Mouse (Mus musculus) layer of hippocampus, adult 8-10 months (tissue): ENCODE data around the gene Rps3a1. TPM values are rescaled to one million over a fixed set of nuclear protein-coding genes. Genes with fewer than 3 reads are reported as not detected.
"Not testable (repeated sequence)": the region's sequence is repeated elsewhere in the genome, so short reads cannot be mapped to it uniquely, and the experiment has no call there.

Experiments
- DNase-seq, 2 experiments: peaks; one replicate each; pipeline ENCODE4 v3.0.0; 2022; ENCODE audit warnings: low spot score in 2 of 2
- total RNA-seq, 4 experiments: library from RNA; stranded (reverse); gene quantifications; 2 replicates each; pipeline ENCODE4 v1.2.4; 2022

Rps3a1 gene
- total RNA-seq, 4 experiments from 2014 or later, result 396 to 524 (median 465) TPM

GRCm38 (mm10) chr3:86114659-86115338 is 27.7 kb downstream of the Rps3a1 start:
- peak; percentile 53 to 58 for DNase-seq

GRCm38 (mm10) chr3:86112766-86113165 is 29.7 kb downstream of the Rps3a1 start:
- DNase-seq, result no peak

DNA sequence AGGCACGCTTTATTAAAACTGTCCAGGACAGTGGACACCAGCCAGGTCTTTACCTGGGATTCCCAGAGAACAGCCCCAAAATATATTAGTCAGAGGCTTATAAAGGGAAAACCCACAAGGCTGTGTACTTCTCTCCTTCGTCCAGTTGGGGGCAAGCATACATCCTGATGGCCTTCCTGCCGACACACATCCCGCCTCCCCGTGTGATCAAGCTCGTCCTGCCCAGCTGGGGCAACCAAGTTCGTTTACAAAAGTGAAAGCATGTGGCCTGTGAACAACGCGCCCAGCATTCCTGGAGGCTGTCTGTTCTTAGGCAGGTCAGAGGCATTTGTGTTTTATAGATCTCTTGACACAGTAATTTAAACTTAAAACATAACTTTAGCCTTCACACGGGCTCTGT is 32.4 kb downstream of the Rps3a1 start:
- DNase-seq, result no peak

GRCm38 (mm10) chr3:86109099-86109498 is 33.4 kb downstream of the Rps3a1 start:
- DNase-seq, result no peak

GRCm38 (mm10) chr3:86108576-86108975 is 33.9 kb downstream of the Rps3a1 start:
- DNase-seq, result no peak

- DNase-seq, result no peak
Measured at GRCm38 (mm10) chr3:86107637-86108539, 34.6 kb downstream of the Rps3a1 start.

- no peak for DNase-seq
Measured at GRCm38 (mm10) chr3:86106086-86106632, 36.3 kb downstream of the Rps3a1 start.

DNA sequence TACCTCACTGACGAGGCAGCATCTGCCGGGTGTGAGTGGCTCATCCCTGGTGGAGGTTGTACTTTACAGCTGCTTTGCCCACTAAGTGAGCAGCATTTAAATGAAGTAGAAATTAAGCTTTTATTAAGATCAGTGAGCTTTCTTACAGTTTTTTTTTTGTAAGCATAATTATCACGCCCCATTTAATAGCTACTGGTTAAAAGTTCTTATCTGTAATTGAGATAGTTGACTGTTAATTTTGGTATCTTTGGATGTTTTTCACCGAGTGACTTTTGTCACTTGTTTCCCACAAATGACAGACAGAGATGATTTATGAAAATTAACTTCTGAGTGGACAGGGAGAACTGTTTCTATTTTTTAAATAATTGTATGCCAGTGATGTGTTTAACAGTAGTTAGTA is 37.6 kb downstream of the Rps3a1 start:
- no peak for DNase-seq

DNA sequence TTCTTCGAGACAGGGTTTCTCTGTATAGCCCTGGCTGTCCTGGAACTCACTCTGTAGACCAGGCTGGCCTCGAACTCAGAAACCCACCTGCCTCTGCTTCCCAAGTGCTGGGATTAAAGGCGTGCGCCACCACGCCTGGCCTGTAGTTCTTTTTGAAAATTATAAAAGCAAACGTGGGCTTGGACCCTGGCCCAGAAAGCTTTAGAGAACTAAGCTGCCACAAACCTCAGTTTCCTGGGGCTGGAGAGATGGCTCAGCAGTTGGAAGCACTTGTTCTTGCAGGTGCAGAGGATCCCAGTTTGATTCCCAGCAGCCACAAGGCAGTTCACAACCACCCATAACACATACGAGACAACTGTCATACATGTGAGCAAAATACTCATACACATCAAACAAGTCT is 38.1 kb downstream of the Rps3a1 start:
- DNase-seq, result not testable (repeated sequence)

GRCm38 (mm10) chr3:86103449-86104291 is 38.8 kb downstream of the Rps3a1 start:
- DNase-seq, result no peak

GRCm38 (mm10) chr3:86101956-86102355 is 40.5 kb downstream of the Rps3a1 start:
- no peak for DNase-seq

DNA sequence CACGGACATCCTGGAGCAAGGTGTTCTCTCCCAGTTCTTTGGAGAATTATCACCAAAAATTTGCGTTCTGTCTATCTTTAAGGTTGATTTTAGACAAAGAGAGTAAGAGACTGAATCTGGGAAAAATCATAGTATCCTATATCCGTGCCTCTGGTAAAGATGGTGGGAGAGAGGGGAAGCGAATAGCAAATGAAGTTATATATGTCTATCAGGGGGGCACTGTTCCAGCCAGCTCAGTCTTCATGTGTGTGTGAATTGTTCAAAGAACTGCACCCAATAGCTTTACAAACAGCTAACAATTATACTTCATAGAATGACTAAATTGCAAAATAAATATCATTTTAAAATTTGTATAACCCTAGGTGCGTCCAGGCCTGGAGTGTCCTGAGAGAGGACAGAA is 48.6 kb downstream of the Rps3a1 start:
- DNase-seq, result no peak

DNA sequence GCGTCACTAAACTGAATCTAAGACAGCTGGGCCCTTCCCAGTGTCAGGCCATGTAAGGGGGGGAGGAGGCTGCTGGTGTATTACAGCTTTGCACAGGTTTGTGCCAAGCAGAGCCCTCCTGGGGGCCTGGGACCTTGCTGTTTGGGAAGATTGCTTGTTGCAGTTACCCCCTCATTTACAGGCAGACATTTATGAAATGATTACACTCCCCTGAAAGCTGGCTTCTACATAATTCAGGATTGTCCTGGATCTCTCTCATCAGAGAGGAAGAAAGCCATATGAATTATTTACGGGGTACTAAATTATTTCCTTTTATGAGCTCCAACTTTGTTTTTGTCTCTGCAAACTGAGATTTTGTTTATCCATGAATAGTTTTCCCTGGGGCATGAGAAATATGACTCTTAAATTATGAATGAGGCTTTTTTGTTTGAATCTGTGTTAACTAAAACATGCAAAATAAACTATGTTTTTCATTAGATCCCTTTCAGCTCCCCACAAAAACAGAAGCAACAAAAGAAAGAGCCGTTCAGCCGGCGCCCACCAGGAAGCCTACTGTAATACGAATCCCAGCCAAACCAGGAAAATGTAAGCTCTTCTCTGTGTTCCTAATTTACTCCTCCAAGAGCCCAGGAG is 49.2 kb downstream of the Rps3a1 start:
- no peak for DNase-seq

Other genes starting within 250 kb of the Rps3a1 start
- gene Sh3d19, start 171.6 kb downstream of the Rps3a1 start, total RNA-seq, result 10 to 100 TPM; 16.0 to 27.2 (median 19.6) TPM
- not detected for gene Prss48, start 140.2 kb downstream of the Rps3a1 start, total RNA-seq
- 10 to 100 TPM; 28.0 to 35.0 (median 29.7) TPM for gene Lrba, start 82.0 kb upstream of the Rps3a1 start, total RNA-seq